Mouse (Mus musculus) CH12.LX (cell line): Measurements from ENCODE around the gene D630045J12Rik.

Source experiments
- CTCF ChIP-seq, 2 experiments: IDR thresholded peaks in 1 of 2; conservative IDR thresholded peaks in 1 of 2; 2 replicates each; pipeline ENCODE4 v1.5.1; 2011 to 2012; ENCODE audit warnings: low read depth in 2 of 2, low read length in 2 of 2, improper control_type of control experiment in 1 of 2, inconsistent platforms in 1 of 2, mild to moderate bottlenecking in 1 of 2, moderate library complexity in 1 of 2
- JUND ChIP-seq: conservative IDR thresholded peaks from 2 replicates; pipeline ENCODE4 v1.6.1; 2011; ENCODE audit warnings: low read depth, low read length, improper control_type of control experiment
- MXI1 ChIP-seq: IDR thresholded peaks from 2 replicates; pipeline ENCODE4 v1.6.1; 2011; ENCODE audit warnings: mild to moderate bottlenecking, low read depth, low read length, improper control_type of control experiment
- POLR2A ChIP-seq: IDR thresholded peaks from 2 replicates; pipeline ENCODE4 v1.6.1; 2011; ENCODE audit warnings: low read depth, mild to moderate bottlenecking, improper control_type of control experiment, low read length
- SIN3A ChIP-seq: IDR thresholded peaks from 2 replicates; pipeline ENCODE4 v1.6.1; 2012; ENCODE audit warnings: low read length, improper control_type of control experiment, inconsistent platforms
- TCF12 ChIP-seq: IDR thresholded peaks from 2 replicates; pipeline ENCODE4 v1.6.1; 2014; ENCODE audit warnings: low read depth, mild to moderate bottlenecking, inconsistent platforms, low read length, improper control_type of control experiment
- ZC3H11A ChIP-seq: IDR thresholded peaks from 2 replicates; pipeline ENCODE4 v1.6.1; 2012; ENCODE audit warnings: low read depth, mild to moderate bottlenecking, inconsistent platforms, low read length, improper control_type of control experiment
- ZKSCAN1 ChIP-seq: IDR thresholded peaks from 2 replicates; pipeline ENCODE4 v1.6.1; 2012; ENCODE audit warnings: low read depth, inconsistent platforms, low read length, improper control_type of control experiment, borderline replicate concordance
- ZNF384 ChIP-seq: IDR thresholded peaks from 2 replicates; pipeline ENCODE4 v1.6.1; 2012; ENCODE audit warnings: low read depth, low read length, improper control_type of control experiment, inconsistent platforms

GRCm38 (mm10) chr6:38261877-38262276 lies 8.1 kb upstream of the D630045J12Rik start:
- no peak for TF ChIP-seq ZNF384
- no peak for TF ChIP-seq TCF12
- no peak for TF ChIP-seq ZC3H11A
- TF ChIP-seq SIN3A: no peak
- no peak for TF ChIP-seq POLR2A
- TF ChIP-seq CTCF (conservative IDR thresholded peaks at IDR 0.05 in 1 of 2, IDR thresholded peaks at IDR 0.05 in 1 of 2; ENCODE audit: low read depth in 2 of 2, low read length in 2 of 2): peak in 1 of 2 experiments; percentile 47; a peak in 2 of 4 replicates
- TF ChIP-seq JUND: no peak
- TF ChIP-seq MXI1: no peak
- TF ChIP-seq ZKSCAN1: no peak
